Mouse (Mus musculus): ENCODE results near the gene Chn1.

Gene Chn1

GRCm38 (mm10) chr2:73636387-73636786, 138.8 kb downstream of the Chn1 start:
- DNase-seq (ENCODE audit: low read depth, low spot score) = no peak

GRCm38 (mm10) chr2:73631816-73632215, 143.3 kb downstream of the Chn1 start:
- DNase-seq (ENCODE audit: low read depth, low spot score) = no peak

DNA sequence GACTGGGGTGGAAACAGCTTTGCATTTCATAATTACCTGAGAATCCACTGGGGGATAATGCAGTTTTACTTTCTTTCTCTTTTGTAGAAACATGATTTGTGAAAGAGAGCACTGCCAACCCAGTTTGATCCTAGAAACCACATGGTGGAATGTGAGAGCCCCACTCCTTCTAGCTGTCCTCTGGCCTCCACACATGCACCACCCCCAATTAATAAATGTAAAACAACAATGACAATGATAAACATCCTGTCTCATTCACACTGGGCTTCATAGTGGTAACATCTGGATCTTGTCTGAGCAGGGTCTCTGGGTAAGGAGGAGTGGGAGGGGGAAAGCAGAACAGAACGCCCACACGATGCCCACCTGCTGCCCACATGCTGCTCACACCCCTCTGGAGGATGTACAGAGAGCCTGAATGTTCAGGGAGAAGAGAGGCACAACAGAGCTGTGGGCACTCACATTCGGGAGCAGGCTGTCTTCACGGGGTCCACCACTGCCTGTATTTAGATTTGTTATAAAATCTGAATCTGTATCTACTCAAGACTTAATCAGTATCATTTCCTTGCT, 156.6 kb downstream of the Chn1 start:
- no peak for DNase-seq (ENCODE audit: low read depth, low spot score)

GRCm38 (mm10) chr2:73616434-73617057, 158.6 kb downstream of the Chn1 start:
- DNase-seq (ENCODE audit: low read depth, low spot score) = no peak

DNA sequence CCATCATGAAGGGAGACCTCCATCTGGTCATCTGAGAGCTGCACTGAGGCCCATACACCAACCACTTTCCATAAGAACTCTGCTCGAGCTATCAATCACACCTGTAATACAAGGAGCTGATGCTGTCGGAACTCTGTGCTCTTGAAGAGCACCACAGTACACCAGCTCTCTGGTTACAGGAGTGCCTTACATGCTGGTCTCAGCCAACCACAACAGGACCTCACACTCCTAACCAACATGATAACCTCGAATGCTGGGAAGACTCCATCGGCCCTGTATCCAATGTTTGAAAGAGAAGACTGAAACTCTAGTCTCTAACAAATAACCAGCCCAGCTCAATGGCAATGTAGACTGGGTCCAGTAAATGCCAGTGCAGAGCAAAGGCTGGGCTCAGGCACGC, 159.7 kb downstream of the Chn1 start:
- no peak for DNase-seq (ENCODE audit: low read depth, low spot score)

DNA sequence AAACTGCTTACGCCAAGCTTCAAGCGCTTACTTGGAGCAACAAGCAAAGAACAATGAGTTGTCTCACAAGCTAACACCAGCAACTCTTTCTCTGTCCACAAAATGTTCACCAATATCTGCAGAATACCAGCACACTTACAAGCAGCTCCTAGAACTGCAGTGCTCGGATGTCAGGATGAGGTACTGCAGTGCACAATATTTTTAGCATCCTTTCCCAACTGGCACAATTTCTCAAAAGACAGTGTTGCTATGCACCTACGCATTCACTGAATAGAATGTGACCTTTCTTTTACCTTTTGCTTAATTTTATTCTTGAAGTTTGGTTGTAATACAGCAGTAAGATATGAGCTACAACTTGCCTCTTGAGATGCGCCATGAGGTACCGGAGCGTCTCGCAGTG, 160.8 kb downstream of the Chn1 start:
- DNase-seq (ENCODE audit: low read depth, low spot score) = no peak

DNA sequence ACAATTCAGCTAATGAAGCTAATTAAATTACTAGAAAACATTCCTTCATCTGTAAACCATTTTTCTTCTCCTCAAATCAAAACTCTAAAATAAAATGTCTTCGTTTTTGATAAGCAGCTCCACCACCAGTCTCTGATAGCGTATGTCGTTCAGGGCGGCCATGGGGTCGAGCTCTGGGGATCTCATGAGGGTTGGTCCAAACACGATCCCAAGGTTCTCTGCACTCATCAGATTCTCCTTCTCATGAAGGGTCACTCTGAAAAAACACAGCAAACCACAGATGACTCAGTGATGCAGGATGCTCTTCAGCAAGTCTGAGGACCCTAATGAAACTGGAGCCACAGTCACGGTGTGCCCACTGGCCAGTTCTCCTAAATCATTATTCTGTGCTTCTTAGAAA, 162.2 kb downstream of the Chn1 start:
- DNase-seq (ENCODE audit: low read depth, low spot score) = no peak

DNA sequence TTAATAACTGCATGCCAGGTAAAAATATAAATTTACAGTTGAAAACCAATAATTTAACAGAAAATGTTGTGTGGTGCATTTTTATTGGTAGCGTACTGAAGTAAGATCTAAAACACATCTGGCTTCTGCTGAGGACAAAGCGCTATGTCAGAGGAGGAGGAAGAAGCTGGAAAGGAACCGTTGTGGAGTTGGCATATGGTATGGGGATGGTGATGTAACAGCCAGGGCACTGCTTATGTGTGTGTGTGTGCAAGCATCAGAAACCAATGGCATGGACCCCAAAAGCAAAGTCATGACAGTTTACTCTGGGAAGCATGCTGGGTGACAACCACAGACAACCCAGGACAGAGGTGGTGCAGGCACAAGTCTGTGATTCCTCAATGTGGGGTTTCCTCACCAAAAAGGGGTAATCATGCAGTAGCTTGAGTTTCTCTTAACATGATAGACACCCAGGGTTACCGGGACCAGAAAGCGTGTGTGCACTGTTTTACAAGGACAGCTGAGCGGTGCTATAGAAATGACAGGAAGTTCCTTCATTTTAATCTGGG, 162.7 kb downstream of the Chn1 start:
- no peak for DNase-seq (ENCODE audit: low read depth, low spot score)

DNA sequence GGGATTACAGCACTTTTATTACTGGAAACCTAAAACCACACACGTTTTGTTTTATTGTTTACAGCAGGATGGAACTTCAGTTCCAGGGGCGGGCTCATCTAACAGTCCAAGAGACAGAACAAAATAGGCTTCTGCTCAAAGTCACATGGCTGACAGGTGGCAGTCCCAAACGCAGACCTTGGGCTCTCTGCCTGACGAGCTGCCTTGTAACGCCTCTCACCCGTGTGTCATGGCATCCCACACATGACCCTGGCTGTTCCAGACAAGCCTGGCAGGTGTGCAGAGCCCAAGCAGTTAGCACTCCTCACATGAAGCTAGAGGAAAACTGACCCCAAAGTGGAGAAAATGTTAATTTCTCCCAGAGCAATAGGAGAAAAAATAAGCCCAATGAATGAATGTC, 163.3 kb downstream of the Chn1 start:
- no peak for DNase-seq (ENCODE audit: low read depth, low spot score)

GRCm38 (mm10) chr2:73609724-73610210, 165.4 kb downstream of the Chn1 start:
- DNase-seq (ENCODE audit: low read depth, low spot score) = no peak

DNA sequence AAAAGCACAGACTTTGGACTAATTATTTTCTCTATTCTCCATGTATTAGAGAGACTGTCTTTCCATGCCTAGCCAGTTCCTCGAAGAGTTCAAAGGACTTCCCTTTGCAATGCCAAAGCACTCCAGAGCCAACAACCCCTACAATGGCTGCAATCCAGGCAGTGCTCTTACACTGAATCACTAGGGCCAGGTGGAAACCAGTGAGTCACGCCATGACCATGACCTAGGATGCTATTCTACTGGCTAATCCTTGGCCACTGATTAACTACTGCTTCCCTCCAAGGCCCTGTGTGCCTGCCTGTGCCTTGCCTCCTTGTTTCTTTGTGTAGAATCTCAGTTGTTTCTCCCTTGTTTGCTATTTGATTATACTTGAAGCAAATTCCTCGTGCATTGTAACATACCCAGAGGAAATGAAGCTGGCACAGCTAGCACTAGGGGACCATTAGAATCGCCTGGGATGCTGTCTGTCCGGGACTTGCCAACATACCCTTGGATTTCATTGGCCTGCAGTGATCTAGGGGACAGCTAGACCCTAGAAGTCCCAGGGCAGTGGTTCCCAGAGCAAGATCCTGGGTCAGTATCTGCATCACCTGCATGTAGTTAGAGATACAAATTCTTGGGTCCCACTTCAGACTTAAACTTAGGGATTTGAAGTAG, 166.0 kb downstream of the Chn1 start:
- DNase-seq (ENCODE audit: low read depth, low spot score) = no peak

DNA sequence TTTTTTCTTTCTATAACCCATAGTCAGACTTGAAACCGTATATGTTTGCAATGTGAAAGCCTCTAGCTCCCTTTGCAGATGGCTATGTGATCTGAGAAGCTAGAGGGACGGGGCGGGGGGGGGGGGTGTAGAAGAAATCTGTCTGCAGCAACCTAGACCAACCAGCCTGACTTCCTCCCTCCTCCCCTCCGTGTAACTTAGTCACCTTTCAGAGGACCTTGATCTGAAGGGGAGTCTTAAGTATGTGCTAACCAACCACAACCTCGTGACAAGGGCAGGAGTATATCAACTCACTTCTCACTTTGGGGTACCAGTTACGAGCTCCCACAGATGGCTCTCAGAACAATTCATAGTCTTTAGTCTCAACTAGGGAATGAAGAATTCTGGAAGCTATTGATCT, 166.8 kb downstream of the Chn1 start:
- DNase-seq (ENCODE audit: low read depth, low spot score) = no peak

GRCm38 (mm10) chr2:73607609-73608008, 167.5 kb downstream of the Chn1 start:
- no peak for DNase-seq (ENCODE audit: low read depth, low spot score)

GRCm38 (mm10) chr2:73607146-73607545, 168.0 kb downstream of the Chn1 start:
- no peak for DNase-seq (ENCODE audit: low read depth, low spot score)

DNA sequence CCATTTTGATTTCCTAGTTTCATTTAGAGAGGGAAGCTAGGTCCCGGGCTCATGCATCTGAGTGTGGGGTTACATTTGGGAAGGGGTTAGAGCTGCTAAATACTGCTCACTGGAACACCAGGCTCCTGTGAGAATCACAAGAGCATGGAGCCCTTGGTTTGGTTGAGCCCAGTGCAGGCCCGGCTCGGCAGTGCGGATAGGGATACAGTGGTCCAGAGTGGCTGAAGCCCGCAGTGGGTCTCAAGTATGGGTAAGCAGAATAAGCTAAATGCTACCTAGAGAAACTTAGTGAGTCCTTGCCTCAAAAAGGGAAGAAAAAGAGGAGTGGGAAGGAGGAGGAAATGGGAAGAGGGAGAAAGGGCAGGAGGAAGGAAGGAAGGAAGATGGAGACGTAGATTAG, 168.5 kb downstream of the Chn1 start:
- DNase-seq (ENCODE audit: low read depth, low spot score) = no peak

DNA sequence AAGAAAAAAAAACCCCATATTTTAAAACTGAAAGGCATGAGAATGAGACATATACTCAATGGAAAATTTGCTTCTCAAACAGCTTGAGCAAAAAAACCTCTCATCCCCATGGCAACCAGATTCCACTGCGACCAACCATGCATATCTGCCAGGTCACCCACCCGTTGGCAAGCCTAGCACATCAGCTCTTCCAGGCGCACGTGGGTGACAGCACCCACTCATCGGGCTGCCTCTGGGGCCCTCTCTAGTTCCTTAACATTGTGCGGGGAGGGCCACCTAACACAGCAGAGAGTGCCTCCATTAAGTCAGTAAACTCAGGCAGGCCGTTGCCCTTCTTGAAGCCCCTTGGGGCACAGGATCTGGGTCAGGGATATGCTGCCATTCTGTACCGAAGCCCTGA, 170.1 kb downstream of the Chn1 start:
- DNase-seq (ENCODE audit: low read depth, low spot score) = no peak

DNA sequence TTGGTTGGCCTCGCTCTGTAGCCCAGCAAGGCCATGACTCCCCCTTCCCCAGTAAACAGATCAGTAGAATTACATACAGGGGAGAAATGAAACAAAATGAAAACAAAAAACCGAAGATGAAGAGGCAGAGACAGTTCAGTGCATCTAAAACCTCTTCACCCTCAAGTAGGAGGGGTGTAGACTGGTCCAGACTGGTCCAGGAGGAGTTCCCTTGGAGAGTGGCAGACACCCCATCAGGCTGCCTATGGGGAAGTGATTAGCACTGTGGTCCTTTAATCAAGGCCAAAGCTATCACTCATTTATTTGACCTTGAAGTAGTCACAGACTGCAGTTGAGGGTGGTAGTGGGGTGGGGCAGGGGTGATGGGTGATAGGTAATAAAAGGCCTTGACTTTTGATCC, 170.6 kb downstream of the Chn1 start:
- DNase-seq (ENCODE audit: low read depth, low spot score) = no peak

DNA sequence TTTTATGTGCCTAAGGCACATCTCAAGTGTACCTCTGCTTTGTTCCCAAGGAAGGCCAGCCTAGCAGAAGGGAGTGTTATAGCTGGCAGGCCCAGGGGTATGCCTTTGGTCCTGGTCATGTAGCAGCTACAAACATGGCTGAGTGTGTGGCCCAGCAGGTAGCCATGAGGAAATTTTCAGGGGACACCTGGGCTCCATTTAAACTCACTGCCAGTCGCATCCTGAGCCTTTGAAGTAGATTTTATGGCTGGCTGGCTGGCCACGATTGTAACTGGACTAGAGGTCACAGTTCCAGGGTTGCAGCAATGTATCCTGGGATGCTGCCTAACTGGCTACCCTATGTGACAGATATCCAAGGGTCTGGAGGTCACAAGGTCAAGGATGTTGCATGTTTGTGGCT, 174.5 kb downstream of the Chn1 start:
- DNase-seq (ENCODE audit: low read depth, low spot score) = no peak

- DNase-seq (ENCODE audit: low read depth, low spot score) = no peak
Measured at GRCm38 (mm10) chr2:73597772-73598171, 177.4 kb downstream of the Chn1 start.

DNA sequence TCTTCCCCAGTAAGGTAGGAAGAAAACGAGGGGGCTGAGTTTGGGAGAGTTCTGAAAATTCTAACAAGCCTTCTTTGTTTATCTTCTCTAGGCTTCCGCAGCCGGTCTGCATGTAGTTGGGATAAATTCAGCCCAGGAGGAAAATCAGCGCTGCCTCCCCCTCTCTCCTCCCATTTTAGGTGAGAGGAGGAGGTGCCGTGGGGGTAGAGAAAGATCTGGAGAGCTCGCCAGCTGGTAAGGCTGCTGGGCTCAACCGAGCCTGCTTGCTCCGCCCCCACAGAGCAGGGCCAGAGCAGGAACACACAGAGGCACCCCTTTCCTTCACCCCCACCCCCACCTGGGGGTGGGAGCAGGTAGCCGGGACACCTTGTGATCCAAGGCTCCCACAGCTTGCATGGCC, 178.4 kb downstream of the Chn1 start:
- peak; percentile 32 for DNase-seq (ENCODE audit: low read depth, low spot score)

DNA sequence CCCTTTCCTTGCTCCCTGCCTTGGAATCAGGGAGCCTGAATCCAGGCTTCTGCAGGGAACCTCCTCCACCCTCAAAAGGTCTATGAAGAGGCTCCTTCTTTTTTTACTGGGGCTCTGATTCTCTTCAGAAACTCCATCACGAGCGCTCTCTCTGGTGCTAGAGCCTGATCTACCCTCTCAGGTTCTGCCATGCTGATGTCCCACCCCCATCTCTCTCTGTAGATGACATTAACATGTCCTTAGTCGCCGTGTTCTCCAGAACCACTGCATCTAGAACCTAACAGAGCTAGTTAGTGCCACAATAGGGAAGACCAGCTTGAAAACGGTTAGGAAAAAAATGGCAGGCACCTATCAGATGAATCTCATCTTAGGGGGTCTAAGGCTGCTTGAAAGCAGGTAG, 178.8 kb downstream of the Chn1 start:
- DNase-seq (ENCODE audit: low read depth, low spot score) = no peak

DNA sequence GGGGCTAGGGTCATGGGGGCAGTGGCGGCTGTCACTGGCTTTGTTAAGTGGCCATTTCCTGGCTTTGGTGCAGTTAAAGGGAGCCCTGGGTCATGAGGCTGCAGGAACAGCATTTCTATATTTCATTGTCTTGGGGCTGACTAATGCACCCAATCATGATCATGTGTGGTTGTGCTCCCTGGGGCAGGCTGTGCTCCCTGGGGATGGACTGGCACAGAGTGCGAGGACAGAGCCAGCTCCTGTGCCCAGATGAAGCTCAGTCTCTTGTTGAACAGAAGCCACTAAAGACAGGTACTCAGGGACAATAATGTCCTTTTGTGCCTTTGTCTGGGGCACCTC, 182.1 kb downstream of the Chn1 start:
- no peak for DNase-seq (ENCODE audit: low read depth, low spot score)

Measured in R1 (cell line).